Mouse (Mus musculus): Measurements from ENCODE around the gene Capn7.

Capn7 gene

GRCm38 (mm10) chr14:31395629-31396199 is 59.3 kb downstream of the Capn7 start:
- DNase-seq (ENCODE audit: low spot score in 2 of 2) = no peak

- DNase-seq (ENCODE audit: low spot score in 2 of 2) = no peak
These were observed 60.0 kb downstream of the Capn7 start for GRCm38 (mm10) chr14:31396428-31396827.

GRCm38 (mm10) chr14:31397353-31397752 is 60.9 kb downstream of the Capn7 start:
- DNase-seq (ENCODE audit: low spot score in 2 of 2) = no peak

GRCm38 (mm10) chr14:31397791-31398595 is 61.6 kb downstream of the Capn7 start:
- no peak for DNase-seq (ENCODE audit: low spot score in 2 of 2)

GRCm38 (mm10) chr14:31398819-31399218 is 62.4 kb downstream of the Capn7 start:
- no peak for DNase-seq (ENCODE audit: low spot score in 2 of 2)

- no peak for DNase-seq (ENCODE audit: low spot score in 2 of 2)
These were observed 62.8 kb downstream of the Capn7 start for GRCm38 (mm10) chr14:31399271-31399670.

GRCm38 (mm10) chr14:31400246-31400645 is 63.8 kb downstream of the Capn7 start:
- DNase-seq (ENCODE audit: low spot score in 2 of 2) = no peak

GRCm38 (mm10) chr14:31400896-31401295 is 64.5 kb downstream of the Capn7 start:
- DNase-seq (ENCODE audit: low spot score in 2 of 2) = no peak

- no peak for DNase-seq (ENCODE audit: low spot score in 2 of 2)
These were observed 65.5 kb downstream of the Capn7 start for GRCm38 (mm10) chr14:31401918-31402427.

- DNase-seq (ENCODE audit: low spot score in 2 of 2) = no peak
These were observed 66.3 kb downstream of the Capn7 start for GRCm38 (mm10) chr14:31402693-31403092.

GRCm38 (mm10) chr14:31403556-31403955 is 67.1 kb downstream of the Capn7 start:
- DNase-seq (ENCODE audit: low spot score in 2 of 2) = no peak

- DNase-seq (ENCODE audit: low spot score in 2 of 2) = no peak
These were observed 67.6 kb downstream of the Capn7 start for GRCm38 (mm10) chr14:31403995-31404394.

GRCm38 (mm10) chr14:31404663-31405062 is 68.2 kb downstream of the Capn7 start:
- no peak for DNase-seq (ENCODE audit: low spot score in 2 of 2)

GRCm38 (mm10) chr14:31405652-31406051 is 69.2 kb downstream of the Capn7 start:
- no peak for DNase-seq (ENCODE audit: low spot score in 2 of 2)

- DNase-seq (ENCODE audit: low spot score in 2 of 2) = no peak
These were observed 69.8 kb downstream of the Capn7 start for GRCm38 (mm10) chr14:31406154-31406810.

- no peak for DNase-seq (ENCODE audit: low spot score in 2 of 2)
These were observed 70.8 kb downstream of the Capn7 start for GRCm38 (mm10) chr14:31407208-31407607.

- no peak for DNase-seq (ENCODE audit: low spot score in 2 of 2)
These were observed 71.6 kb downstream of the Capn7 start for GRCm38 (mm10) chr14:31407911-31408604.

- no peak for DNase-seq (ENCODE audit: low spot score in 2 of 2)
These were observed 72.2 kb downstream of the Capn7 start for GRCm38 (mm10) chr14:31408666-31409065.

- DNase-seq (ENCODE audit: low spot score in 2 of 2) = peak in 1 of 2 experiments; percentile 28
These were observed 73.8 kb downstream of the Capn7 start for GRCm38 (mm10) chr14:31410123-31410724.

- DNase-seq (ENCODE audit: low spot score in 2 of 2) = no peak
These were observed 74.3 kb downstream of the Capn7 start for GRCm38 (mm10) chr14:31410737-31411136.

- no peak for DNase-seq (ENCODE audit: low spot score in 2 of 2)
These were observed 76.2 kb downstream of the Capn7 start for GRCm38 (mm10) chr14:31412651-31413056.
